8 mouse cellular contexts compared by ENCODE assay signal in genomic region chr5:107110880-107111520, GRCm38 (mm10).
DNase-seq lines count a peak whose midpoint lies in the region; ATAC-seq and TF ChIP-seq lines count a peak whose summit lies in the region.

No protein-coding gene starts in this region.

- H3K27me3 ChIP-seq in lung, embryonic 14.5 days (ENCODE audit: insufficient read depth, low read length): no peaks in the 10 kb centered on the region
- H3K27me3 ChIP-seq in hindbrain, embryonic 16.5 days (replicated peaks; ENCODE audit: control insufficient read depth, insufficient read depth, low read length): no peaks in the 10 kb centered on the region

- H3K36me3 ChIP-seq in lung, embryonic 14.5 days (ENCODE audit: insufficient read depth): peaks cover 14% of the 10 kb centered on the region
- H3K36me3 ChIP-seq in hindbrain, embryonic 16.5 days (ENCODE audit: control insufficient read depth, insufficient read depth, low read length): no peaks in the 10 kb centered on the region

- H3K4me2 ChIP-seq in lung, embryonic 14.5 days: 0 out of 2 replicates have a peak overlapping the region, but pooled peaks have one; percentile 8
- no peak overlapping the region for H3K4me2 ChIP-seq in hindbrain, embryonic 16.5 days (ENCODE audit: low read length)

- peaks cover 26% of the 10 kb centered on the region for H3K4me1 ChIP-seq in lung, embryonic 14.5 days (ENCODE audit: insufficient read depth)
- peaks cover 11% of the 10 kb centered on the region for H3K4me1 ChIP-seq in hindbrain, embryonic 16.5 days (ENCODE audit: control insufficient read depth, insufficient read depth, low read depth, low read length)

- peak; percentile 75 for ATAC-seq in lung, embryonic 14.5 days (ENCODE audit: insufficient read depth)
- ATAC-seq in hindbrain, embryonic 16.5 days: peak; percentile 41

- DNase-seq in cerebellum, adult 11-12 months: peak; percentile 29
- DNase-seq in cerebellum, postnatal 4 days (ENCODE audit: low spot score in 2 of 2): no peak
- DNase-seq in lung, embryonic 14.5 days: peak; percentile 77
- DNase-seq in lung, postnatal 25 days (ENCODE audit: low spot score): no peak
- DNase-seq in lung, postnatal 36 days: peak; percentile 9
- DNase-seq in urinary bladder, adult 2 months (ENCODE audit: low spot score): no peak
- DNase-seq in urinary bladder, postnatal 10 days (ENCODE audit: low spot score): no peak

- TF ChIP-seq CTCF in lung, embryonic 14.5 days (IDR thresholded peaks at IDR 0.05; ENCODE audit: low read depth): no peak

- 6% methylated on average over 7 of the region's 7 CpGs for WGBS in lung, embryonic 14.5 days
- 25% methylated on average over 7 of the region's 7 CpGs for WGBS in hindbrain, embryonic 16.5 days

- no peak overlapping the region for H3K4me3 ChIP-seq in lung, embryonic 14.5 days (ENCODE audit: low read depth, low read length)
- no peak overlapping the region for H3K4me3 ChIP-seq in hindbrain, embryonic 16.5 days (ENCODE audit: low read length)

- no peaks in the 10 kb centered on the region for H3K9me3 ChIP-seq in lung, embryonic 14.5 days (ENCODE audit: low read depth, low read length)
- H3K9me3 ChIP-seq in hindbrain, embryonic 16.5 days (ENCODE audit: control insufficient read depth, low read length): no peaks in the 10 kb centered on the region

- H3K9ac ChIP-seq in lung, embryonic 14.5 days: no peak overlapping the region
- no peak overlapping the region for H3K9ac ChIP-seq in hindbrain, embryonic 16.5 days (ENCODE audit: low read depth, low read length)

- H3K27ac ChIP-seq in lung, embryonic 14.5 days (ENCODE audit: low read depth): peak overlapping the region; percentile 77
- H3K27ac ChIP-seq in hindbrain, embryonic 16.5 days (ENCODE audit: low read depth, low read length): no peak overlapping the region

Comparison
In these comparisons a context has a peak if more than half of its experiments do, and no peak if none do; other contexts are left out.
1. DNase-seq: peak in cerebellum, adult 11-12 months (single experiment), lung, embryonic 14.5 days (single experiment) and lung, postnatal 36 days (single experiment); none in cerebellum, postnatal 4 days (0 of 2), lung, postnatal 25 days (single experiment), urinary bladder, adult 2 months (single experiment) and urinary bladder, postnatal 10 days (single experiment).